Mouse (Mus musculus): Measurements from ENCODE around the gene 1500009L16Rik.

1500009L16Rik gene

GRCm38 (mm10) chr10:83763891-83764290 is 41.2 kb downstream of the 1500009L16Rik start:
- DNase-seq = no peak

GRCm38 (mm10) chr10:83766882-83767281 is 44.2 kb downstream of the 1500009L16Rik start:
- DNase-seq = no peak

GRCm38 (mm10) chr10:83776272-83776878 is 53.7 kb downstream of the 1500009L16Rik start:
- DNase-seq = peak; percentile 56 to 79

- no peak for DNase-seq
Observed at GRCm38 (mm10) chr10:83777253-83777652, 54.6 kb downstream of the 1500009L16Rik start.

- DNase-seq = no peak
Observed at GRCm38 (mm10) chr10:83781854-83782253, 59.2 kb downstream of the 1500009L16Rik start.

GRCm38 (mm10) chr10:83782371-83783120 is 59.9 kb downstream of the 1500009L16Rik start:
- DNase-seq = no peak

- peak in 1 of 2 experiments; percentile 52 for DNase-seq
Observed at GRCm38 (mm10) chr10:83785003-83785402, 62.3 kb downstream of the 1500009L16Rik start.

GRCm38 (mm10) chr10:83785627-83786392 is 63.1 kb downstream of the 1500009L16Rik start:
- DNase-seq = no peak

GRCm38 (mm10) chr10:83795088-83795487 is 72.4 kb downstream of the 1500009L16Rik start:
- DNase-seq = no peak

- DNase-seq = no peak
Observed at GRCm38 (mm10) chr10:83795500-83795899, 72.8 kb downstream of the 1500009L16Rik start.

- no peak for DNase-seq
Observed at GRCm38 (mm10) chr10:83804021-83804420, 81.4 kb downstream of the 1500009L16Rik start.

GRCm38 (mm10) chr10:83805201-83805718 is 82.6 kb downstream of the 1500009L16Rik start:
- peak; percentile 56 to 63 for DNase-seq

GRCm38 (mm10) chr10:83807251-83807650 is 84.6 kb downstream of the 1500009L16Rik start:
- DNase-seq = peak; percentile 3 to 37
